Mouse (Mus musculus): ENCODE measurements around the gene Slc3a1.

Slc3a1 gene

DNA sequence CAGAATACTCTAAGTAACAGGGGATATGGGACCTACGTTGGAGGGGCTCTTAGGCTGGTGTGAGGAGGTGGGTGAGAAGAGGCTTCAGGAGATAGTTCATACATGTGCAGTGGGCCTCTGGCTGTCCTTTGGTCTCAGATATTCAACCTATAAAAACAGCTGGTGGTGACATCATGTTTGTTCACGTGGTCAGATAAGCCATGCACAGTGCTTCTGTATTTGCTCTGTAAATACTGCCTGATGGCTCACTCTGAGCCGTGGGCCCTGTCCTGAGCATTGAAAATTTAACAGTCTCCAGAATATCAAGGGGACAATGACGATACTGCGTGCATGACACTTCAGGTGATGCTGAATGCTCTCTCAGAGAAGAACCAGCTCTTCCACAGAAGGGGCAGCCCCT lies 9.7 kb downstream of the Slc3a1 start:
- DNase-seq (ENCODE audit: low spot score in 2 of 2) = no peak

DNA sequence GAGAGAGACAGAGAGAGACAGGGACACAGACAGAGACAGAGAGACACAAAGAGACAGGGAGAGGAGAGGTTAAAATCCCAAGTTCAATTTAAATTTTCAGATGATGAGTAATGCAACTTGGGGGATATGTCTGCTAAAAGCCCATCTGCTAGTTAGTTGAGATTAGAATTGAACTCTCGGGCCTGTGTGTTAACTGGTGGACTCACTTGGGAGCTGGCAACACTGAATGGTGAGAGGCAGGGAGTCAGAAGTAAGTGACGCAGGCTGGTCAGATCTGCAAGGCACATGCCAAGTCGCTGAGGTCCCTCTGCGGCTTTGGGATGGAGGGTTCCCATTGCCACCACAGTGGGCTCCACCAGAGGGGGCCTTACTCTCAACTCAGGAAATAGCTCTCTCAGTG lies 10.1 kb downstream of the Slc3a1 start:
- no peak for DNase-seq (ENCODE audit: low spot score in 2 of 2)

DNA sequence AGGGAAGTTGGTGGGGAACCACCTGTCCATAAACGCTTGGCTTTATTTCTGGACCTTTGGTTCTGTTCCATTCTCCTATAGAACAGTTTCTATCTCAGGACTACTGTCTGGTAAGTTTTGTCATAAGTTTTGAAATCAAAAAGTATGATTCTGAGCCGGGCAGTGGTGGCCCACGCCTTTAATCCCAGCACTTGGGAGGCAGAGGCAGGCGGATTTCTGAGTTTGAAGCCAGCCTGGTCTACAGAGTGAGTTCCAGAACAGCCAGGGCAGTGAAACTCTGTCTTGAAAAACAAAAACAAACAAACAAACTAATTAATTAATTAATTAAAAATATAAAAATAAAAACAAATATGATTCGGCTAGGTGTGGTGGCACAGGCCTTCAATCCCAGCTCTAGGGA lies 10.6 kb downstream of the Slc3a1 start:
- DNase-seq (ENCODE audit: low spot score in 2 of 2) = no peak

DNA sequence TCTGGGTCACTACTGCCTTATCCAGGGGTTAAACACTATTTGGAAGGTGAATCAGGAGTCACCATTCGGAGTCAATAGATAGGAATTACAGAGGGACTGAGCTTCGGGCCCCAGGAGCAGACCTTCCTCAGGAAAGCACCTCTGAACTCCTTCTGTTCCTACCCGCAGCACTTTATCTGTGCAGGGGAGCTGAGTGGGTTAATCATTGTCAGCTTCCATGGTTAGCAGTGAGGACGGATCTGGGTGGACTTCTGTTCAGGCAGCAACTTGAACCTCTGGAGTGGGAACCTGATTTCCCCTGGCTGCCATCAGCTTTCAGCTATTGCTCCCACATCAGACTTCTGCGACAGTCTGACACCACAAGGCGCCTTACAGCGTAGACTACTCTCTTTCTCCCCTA lies 12.7 kb downstream of the Slc3a1 start:
- DNase-seq (ENCODE audit: low spot score in 2 of 2) = no peak

DNA sequence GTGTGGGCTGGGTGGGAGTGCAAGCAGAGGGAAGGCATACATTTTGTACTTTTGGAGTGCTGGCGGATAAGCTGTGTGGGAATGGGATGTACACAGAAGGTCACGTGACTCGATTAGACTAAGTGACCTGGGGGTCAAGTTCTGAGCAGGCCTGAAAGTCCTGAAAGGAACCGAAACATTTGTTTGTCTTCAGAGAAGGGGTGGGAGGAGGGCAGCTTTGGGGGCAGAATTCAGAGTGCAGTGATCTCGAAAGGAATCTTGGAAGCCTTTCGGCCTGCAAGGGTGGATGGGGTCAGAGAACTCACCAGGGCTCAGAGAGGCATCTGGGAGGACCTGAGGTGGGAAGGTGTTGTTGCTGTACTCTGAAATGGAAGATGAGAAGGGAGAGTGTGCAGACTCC lies 14.2 kb downstream of the Slc3a1 start:
- no peak for DNase-seq (ENCODE audit: low spot score in 2 of 2)

DNA sequence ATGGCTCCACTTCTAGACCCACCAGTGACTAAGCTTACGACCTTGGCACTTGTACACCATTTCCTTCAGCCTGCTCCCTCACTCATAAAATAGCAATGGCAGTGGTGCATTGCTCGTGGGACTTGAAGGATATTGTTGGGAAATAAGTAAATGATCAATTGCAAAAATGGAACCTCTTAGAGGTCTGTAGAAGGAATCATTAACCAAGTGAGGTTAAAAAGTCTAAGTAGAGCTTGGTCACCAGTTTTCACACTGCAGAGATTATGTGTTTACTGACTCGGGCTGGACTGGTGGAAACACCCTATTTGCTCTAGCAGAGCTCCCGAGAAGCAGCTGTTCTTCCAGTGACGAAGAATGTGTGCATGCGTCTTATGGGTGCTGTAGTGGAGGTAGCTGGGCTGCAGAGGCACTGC lies 15.2 kb downstream of the Slc3a1 start:
- DNase-seq (ENCODE audit: low spot score in 2 of 2) = no peak

DNA sequence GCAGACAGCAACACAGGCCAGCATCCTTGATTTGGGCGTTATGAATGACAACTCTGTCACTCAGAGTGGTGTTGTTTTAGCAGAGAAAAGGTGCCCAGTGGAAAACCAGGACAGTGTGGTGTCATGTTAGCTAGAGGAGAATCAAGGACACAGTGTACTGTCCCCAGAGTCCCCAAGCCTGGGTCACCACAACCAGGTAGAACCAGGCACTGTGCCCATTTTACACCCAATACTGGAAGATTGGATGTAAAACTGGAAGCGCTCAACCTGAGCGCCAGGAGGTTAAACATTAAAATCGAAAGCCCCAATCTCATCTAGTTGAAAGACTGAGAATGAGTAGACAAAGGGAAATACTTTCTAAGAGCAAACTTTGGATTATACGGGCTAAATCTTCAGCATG lies 16.3 kb downstream of the Slc3a1 start:
- no peak for DNase-seq (ENCODE audit: low spot score in 2 of 2)

DNA sequence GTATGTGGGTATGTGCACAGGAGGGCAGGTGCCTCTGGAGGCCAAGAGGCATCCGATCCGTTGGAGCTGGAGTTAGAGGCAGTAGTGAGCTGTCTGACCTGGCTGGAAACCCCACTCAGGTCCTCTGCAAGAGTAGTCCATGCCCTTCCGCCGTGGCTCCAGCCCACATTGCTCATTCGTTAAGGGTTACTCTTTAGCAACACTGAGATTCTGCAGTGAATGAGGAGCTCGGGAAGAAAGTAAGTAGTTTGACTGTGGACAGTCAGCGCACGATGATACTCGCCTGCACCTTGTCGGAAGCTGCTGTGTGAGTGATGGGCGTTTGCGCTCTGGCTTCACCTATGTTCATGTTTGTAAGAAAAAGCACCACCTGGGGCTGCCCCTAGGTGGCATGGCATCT lies 17.0 kb downstream of the Slc3a1 start:
- no peak for DNase-seq (ENCODE audit: low spot score in 2 of 2)

DNA sequence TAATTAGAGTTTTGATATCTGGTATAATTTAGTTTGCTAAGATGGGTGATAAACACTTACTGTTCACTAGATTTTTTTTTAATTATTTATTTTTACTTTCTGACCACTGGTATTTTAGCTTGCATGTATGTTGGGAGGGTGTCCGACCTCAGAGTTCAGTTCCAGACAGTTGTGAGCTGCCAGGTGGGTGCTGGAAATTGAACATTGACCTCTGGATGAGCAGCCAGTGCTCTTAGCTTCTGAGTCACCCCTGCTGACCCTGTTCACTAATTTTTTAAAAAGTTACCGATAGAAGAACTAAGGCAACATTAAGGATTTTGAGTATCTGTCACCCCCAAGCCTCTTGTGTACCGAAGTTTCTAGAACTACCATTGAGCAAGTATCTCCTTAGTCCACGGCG lies 20.2 kb downstream of the Slc3a1 start:
- DNase-seq (ENCODE audit: low spot score in 2 of 2) = no peak

DNA sequence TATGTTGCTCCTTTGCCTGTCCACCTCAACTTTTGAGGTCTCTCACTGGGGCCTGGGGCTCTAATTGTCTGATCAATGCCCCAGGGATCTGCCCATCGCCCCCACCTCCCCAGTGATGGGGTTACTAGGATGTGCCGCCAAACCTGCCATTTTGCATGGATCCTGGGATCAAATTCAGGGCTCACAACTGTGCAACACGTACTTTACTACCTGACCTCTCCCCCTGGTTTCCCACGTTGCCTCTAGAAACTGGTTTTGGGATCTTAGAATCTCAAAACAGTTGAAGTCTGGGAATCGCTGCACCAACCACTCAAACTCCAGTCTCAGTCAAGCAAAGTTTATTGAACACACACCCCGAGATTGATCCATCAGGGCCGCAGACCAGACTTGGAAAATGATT lies 30.1 kb downstream of the Slc3a1 start:
- no peak for DNase-seq (ENCODE audit: low spot score in 2 of 2)

DNA sequence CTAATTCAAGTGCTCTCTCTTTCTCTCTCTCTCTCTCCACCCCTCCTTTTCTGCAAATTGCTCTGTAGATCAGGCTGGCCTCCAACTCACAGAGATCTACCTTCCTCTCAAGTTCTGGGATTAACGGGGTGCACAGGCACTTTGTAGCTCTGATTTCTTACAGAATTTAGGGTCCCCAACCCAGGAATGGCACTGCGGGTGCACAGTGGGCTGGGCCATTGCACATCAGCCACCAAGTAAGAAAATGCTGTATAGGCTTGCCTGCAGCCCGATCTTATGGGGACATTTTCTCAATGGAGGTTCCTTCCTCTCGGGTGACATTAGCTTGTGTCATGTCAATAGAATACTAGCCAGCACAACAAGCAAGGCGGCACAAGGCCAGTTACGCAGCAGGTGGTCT lies 31.0 kb downstream of the Slc3a1 start:
- no peak for DNase-seq (ENCODE audit: low spot score in 2 of 2)

DNA sequence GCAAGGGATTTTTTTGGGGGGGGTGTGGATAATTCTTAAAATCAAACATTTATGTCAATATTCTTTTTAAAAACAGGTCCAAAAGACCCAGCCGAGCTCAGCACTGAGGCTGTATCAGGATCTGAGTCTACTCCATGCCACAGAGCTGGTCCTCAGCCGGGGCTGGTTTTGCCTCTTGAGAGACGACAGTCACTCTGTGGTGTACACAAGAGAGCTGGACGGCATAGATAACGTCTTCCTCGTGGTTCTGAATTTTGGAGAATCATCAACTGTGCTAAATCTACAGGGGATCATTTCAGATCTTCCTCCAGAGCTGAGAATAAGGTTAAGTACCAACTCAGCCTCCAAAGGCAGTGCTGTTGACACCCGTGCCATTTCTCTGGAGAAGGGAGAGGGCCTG lies 35.4 kb downstream of the Slc3a1 start:
- DNase-seq (ENCODE audit: low spot score in 2 of 2) = no peak

DNA sequence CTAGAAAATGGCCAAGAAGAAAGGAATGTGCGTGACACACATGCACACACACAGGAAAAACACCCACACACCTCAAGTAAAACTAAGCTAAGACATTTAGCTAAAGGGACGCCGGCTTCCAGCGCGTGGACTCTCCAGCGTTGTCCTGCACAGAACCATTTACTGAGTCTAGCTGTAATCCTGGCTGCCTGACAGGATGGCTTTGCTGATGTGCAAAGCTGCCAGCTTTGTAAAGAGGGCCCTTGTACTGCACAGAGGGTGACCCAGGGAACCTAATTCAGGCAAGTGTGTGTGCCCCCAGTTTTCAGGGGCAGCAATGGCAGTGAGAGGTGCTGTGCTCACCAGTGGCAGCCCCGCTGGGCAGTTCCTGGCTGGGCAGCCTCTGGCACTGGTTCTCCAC lies 39.2 kb downstream of the Slc3a1 start:
- no peak for DNase-seq (ENCODE audit: low spot score in 2 of 2)

DNA sequence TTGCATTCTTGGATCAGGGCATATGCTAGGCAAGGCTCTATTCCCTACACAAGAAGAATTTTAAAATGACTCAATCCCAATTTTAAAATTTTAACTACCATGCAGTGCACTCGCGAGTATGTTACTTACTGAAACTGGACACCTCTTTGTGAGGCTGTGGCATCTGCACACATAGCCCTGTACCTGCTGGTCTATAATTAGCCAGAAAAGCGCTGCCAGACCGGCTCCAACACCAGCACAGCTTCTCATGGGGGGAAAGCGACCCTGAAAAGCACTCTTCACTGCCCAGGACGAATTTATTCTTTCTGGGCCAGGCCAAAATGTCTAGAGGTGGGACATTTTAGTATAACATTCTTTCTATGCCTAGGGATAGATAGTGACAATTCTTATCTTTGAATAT lies 42.5 kb downstream of the Slc3a1 start:
- DNase-seq (ENCODE audit: low spot score in 2 of 2) = no peak

DNA sequence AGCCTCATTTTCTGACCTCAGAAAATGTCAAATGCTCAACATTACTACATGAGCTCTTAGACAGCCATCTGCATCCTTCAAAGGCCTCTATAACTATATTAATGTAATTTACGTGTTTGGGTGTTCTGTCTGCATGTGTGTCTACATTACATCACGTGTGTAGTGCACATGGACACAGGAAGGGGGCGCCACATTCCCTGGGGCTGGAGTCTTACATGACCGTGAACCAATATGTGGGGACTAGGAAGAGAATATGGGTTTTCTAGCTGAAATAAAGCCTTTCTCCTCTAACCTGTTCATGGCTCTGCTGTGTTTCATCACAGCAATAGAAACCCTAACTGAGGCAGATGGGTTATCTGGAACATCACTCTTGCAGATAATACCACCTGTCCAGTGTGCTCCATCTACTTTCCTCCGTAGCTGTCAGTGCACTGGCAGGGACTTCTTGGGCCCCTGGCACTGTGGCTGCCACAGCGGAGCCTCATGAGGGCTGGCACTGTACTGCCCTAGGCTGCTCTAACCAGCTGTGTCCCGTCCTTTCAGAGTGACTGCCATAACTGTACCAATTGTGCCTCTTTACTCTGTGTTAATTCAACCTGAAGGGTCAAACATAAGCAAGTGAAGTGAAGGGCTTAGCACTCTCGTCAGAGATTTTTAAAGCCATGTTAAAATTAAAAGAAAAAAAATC lies 43.1 kb downstream of the Slc3a1 start:
- no peak for DNase-seq (ENCODE audit: low spot score in 2 of 2)

DNA sequence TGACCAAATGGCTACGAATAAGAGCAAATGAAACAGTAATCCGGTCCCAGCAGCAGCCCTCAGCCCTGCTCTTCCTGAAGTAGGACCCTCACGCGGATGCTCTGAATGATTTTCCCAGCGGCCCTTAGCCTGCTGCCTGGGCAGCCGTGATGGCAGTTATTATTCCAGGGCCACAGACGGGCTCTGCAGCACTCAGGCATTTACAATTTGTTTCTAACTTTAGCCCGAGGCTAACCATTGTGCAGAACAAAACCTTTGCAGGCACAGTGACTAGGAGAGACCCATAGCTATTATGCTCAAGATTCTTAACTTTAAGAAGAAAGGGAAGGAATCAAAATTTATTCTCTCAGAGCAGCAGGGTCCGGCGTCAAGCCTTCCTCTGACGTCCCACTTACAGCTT lies 44.2 kb downstream of the Slc3a1 start:
- no peak for DNase-seq (ENCODE audit: low spot score in 2 of 2)

DNA sequence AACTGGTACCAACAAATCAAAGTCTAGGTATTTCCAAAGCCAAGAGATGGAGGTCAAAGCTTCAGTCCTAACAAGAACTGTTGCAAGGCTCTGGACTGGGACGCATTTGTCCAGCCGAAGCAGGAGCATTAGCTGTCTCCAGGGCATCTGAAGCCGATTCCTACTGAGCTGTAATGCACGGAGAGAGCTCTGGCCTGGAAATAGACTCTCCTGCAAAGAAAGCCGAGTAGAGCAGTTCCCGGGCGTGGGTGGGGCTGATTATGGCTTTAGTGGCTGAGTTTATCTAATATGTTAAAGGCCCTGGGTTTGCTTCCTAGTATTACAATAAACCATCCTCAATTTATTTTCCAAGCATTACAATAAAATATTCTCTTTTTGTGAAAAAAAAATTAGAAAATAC lies 45.0 kb downstream of the Slc3a1 start:
- DNase-seq (ENCODE audit: low spot score in 2 of 2) = no peak

DNA sequence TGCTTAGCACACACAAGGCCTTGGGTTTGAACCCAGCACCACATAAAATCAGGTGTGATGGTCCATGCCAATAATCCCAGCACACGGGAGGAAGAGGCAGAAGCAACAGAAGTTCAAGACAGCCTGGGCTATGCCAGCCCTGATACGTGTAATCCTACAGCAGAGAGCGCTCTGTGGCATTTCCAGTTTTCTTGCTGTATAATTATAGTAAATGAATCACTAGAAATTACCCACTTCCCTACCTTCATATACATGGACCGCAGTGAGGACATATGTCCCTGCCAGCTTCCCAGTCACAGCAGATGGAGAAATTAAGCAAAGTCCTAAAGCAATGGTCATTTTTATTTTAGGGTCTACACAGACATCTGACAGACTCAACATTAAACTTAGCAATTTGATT lies 45.9 kb downstream of the Slc3a1 start:
- no peak for DNase-seq (ENCODE audit: low spot score in 2 of 2)

DNA sequence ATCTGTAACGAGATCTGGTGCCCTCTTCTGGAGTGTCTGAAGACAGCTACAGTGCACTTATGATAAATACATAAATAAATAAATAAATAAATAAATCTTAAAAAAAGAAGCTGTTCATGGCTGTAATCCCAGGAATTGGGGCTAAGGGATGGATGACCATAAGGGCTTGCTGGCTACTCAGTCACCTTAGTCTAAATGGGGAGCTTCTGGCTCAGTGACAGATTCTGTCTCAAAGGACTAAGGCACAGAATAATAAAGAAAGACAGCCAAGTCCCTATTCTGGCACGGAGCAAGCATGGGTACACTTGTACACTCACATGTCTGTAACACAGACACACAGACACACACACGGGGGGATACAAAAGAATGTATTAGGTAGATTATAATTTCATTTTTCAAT lies 51.1 kb downstream of the Slc3a1 start:
- no peak for DNase-seq (ENCODE audit: low spot score in 2 of 2)

DNA sequence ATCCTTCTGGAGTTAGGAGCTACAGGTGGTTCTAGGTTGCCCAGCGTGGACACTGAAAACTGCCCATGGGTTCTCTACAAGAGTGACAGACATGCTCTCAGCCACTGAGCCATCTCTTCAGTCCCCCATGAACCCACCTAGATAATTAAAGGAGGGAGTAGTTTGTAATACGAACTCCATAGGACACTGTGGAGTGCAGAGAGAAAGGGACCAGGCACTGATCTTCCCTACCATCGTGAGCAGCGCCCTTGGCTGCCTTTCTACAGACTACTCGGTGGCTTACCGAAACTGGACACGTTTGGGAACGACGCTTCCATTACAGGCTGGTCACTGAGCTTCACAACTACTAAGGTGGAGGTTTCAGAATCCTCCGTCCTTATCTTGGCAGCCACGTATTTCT lies 52.6 kb downstream of the Slc3a1 start:
- DNase-seq (ENCODE audit: low spot score in 2 of 2) = no peak

DNA sequence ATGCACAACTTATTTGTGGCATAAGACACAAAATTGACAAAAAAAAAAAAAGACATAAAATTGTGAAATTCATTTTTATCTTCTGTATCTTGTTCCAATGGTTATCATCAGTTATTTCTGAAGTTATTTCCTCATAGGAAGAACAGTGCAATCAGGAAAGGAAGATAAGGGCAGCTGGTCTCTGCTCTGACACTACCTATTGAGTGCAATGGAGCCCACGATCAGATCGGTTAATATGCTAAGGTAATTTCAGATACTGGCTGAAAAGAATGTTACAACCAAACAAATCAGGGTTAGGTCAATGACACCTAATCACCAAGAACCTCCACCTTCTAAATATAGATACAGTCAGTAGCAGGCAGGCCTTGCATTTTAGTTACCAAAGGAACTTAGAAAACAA lies 57.2 kb downstream of the Slc3a1 start:
- DNase-seq (ENCODE audit: low spot score in 2 of 2) = no peak

DNA sequence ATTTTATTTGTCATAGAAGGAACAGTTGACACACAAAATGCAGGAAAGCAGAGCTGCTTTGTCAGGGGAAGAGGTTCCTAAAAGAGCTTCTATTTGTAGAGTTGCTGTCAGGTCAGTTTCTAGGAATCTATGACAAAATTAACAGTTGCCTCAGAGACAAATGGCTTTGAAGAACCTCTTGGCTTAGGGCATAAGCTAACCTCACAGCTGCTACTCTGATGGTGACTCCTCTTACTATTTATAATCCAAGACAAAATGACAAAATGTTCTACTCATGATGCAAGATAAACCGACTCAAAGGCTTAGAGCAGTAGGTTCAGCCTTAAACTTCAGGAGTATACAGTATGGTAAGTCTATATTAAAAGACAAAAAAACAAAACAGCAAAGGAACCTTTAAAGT lies 58.3 kb downstream of the Slc3a1 start:
- no peak for DNase-seq (ENCODE audit: low spot score in 2 of 2)

DNA sequence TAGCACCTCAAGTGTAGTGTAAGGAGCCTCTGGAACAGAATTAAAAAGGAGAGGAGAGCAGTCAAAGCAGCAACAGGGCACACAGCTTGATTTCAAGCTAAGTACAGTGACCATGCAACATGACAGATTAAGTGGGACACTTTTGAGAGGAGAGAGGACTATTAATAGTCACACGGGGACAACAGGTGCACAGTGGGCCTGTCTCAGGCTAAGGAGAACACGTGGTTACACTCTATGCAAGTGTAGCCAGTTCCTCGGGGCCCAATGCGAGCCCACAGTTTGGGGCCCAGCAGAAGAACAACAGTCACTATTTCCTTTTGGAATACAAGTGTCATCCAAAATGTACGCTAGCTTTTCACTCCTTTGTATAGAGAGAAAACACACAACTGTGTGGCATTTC lies 59.4 kb downstream of the Slc3a1 start:
- DNase-seq (ENCODE audit: low spot score in 2 of 2) = no peak

DNA sequence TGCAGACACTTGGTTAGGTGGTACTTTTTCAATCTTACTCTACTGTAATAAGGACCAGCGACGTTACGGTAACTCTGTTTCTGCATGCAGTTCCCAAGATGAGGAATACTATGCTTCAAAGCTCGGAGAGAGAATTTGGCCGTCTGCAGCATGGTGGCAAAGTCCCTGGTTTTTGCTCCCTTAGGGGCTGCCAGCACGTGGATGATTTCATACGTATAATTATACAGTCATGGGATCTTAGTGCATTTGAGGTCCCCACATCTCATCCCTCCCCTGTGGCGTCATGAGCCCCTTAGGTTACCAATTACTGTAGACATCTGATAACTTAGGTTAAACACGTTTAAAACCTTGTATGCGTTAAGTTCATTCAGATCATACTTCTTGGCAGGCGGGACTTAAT lies 60.2 kb downstream of the Slc3a1 start:
- no peak for DNase-seq (ENCODE audit: low spot score in 2 of 2)

DNA sequence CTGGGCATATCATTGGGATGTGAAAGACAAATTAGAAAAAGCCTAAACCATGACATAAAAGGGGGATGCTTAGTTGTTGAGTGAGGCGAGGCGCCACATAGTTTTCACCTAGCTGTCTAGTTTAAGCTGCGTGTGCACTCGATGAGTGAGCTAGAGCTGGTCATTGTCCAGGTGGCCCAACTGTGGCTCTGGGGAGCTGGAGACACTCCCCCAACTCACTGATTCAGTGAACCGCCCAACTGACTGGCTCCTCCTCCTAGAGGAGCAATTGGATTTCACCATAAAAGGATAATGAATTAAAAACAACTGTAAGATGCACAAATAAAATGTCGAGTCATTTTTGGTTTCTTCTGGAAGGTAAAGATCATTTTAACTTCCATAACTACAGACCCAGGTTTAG lies 60.8 kb downstream of the Slc3a1 start:
- no peak for DNase-seq (ENCODE audit: low spot score in 2 of 2)
